Mouse (Mus musculus): Measurements from ENCODE around the gene Adam12.

GRCm38 (mm10) chr7:134079980-134080725 lies 151.8 kb downstream of the Adam12 start:
- no peak for TF ChIP-seq CTCF (IDR thresholded peaks at IDR 0.05; ENCODE audit: low read depth, low read length)
- TF ChIP-seq POLR2A (IDR thresholded peaks at IDR 0.05; ENCODE audit: extremely low read depth, insufficient read depth, low read length) = no peak
